Mouse (Mus musculus): ENCODE data around the gene Srcin1. TPM values are rescaled to one million over a fixed set of nuclear protein-coding genes. Genes with fewer than 3 reads are reported as not detected.
A peak's percentile ranks its signal among the peaks of the same experiment; 100 is the strongest.

Srcin1 gene
- polyA plus RNA-seq, 1 experiment = 0.03 TPM

DNA sequence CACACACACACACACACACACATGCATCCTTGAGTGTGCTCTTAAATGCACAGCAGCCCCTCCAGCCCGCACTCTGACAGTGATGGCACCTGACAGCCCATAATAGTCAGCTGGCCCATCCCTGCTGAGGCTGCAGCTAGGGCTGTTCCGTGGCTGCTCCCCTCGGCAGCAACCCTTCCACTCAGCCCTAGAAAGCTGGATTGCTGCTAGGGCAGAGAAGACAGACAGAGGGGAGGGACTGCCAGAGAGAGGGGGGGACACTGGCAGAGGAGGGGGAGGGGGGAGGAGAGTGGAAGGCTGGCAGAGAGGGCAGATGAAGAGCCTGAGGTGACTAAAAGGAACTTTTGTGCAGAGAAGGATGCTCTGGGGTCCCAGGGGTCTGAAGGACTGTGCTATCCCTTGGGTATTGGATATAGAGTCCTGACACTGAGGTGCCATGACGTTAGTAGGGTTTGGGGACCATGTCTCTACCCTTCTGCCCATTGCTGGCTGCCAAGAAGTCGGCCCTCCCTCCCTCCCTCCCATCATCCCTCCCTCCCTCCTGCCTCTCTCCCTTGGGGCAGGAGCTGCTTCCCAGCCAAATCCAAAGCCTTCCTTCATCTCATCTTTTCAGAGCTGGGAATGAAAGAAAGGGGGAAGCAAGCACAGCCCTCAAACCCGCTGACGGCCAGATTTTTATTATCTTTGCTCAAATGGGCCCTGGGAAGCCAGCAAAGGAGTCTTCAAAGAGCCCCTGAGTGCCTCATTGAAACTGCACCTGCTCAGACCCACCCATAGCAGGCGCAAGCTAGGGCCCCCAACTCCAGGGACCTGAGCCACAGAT is 4.5 kb downstream of the Srcin1 start:
- H3K9me3 ChIP-seq = peaks cover 7% of the 10 kb centered on the region; the same call in 1 of the 2 replicates
- no peaks in the 10 kb centered on the region for H3K36me3 ChIP-seq (replicated peaks; ENCODE audit: low read length)
- H3K4me1 ChIP-seq = peaks cover 22% of the 10 kb centered on the region
- H3K27me3 ChIP-seq (replicated peaks) = peaks cover 100% of the 10 kb centered on the region
- TF ChIP-seq FLI1 (IDR thresholded peaks at IDR 0.05; ENCODE audit: low read length) = no peak
- no peak for TF ChIP-seq GATA1 (IDR thresholded peaks at IDR 0.05; ENCODE audit: borderline replicate concordance, low read length)
- H3K4me3 ChIP-seq (replicated peaks) = no peak overlapping the region

GRCm38 (mm10) chr11:97570493-97571137 is 5.4 kb downstream of the Srcin1 start:
- TF ChIP-seq FLI1 (IDR thresholded peaks at IDR 0.05; ENCODE audit: low read length) (no peak), GATA1 (IDR thresholded peaks at IDR 0.05; ENCODE audit: borderline replicate concordance, low read length) (no peak)
- Histone ChIP-seq H3K9me3 (peaks cover 7% of the 10 kb centered on the region; the same call in 1 of the 2 replicates), H3K4me1 (peaks cover 19% of the 10 kb centered on the region), H3K36me3 (replicated peaks; ENCODE audit: low read length) (no peaks in the 10 kb centered on the region), H3K27me3 (replicated peaks) (peaks cover 100% of the 10 kb centered on the region), H3K4me3 (replicated peaks) (no peak overlapping the region)

DNA sequence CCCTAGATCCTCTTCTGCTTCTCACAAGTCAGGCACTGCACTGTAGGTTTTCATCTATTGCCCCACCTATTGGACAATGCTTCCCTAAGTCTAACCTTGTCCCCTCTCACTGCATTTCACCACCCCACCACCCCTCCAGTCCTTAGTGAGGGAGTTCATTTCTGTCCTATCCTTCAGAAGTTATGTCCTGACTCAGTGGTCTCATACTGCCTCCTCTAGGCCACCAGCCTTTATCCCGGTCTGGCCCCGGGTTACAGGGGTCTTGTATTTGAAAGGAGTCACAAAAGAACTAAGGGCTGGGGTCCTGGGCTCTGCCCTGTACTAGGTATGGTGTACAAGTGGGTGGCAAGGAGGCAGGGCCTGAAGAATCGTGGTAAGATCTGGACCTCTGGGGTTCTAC is 6.2 kb downstream of the Srcin1 start:
- no peak overlapping the region for H3K4me3 ChIP-seq (replicated peaks)
- no peaks in the 10 kb centered on the region for H3K36me3 ChIP-seq (replicated peaks; ENCODE audit: low read length)
- peaks cover 7% of the 10 kb centered on the region; the same call in 1 of the 2 replicates for H3K9me3 ChIP-seq
- H3K27me3 ChIP-seq (replicated peaks) = peaks cover 100% of the 10 kb centered on the region
- H3K4me1 ChIP-seq = peaks cover 11% of the 10 kb centered on the region
- TF ChIP-seq FLI1 (IDR thresholded peaks at IDR 0.05; ENCODE audit: low read length) (no peak), GATA1 (IDR thresholded peaks at IDR 0.05; ENCODE audit: borderline replicate concordance, low read length) (no peak)

GRCm38 (mm10) chr11:97569301-97569724 is 6.7 kb downstream of the Srcin1 start:
- Histone ChIP-seq H3K9me3 (peaks cover 7% of the 10 kb centered on the region; the same call in 1 of the 2 replicates), H3K4me3 (replicated peaks) (no peak overlapping the region), H3K27me3 (replicated peaks) (peaks cover 100% of the 10 kb centered on the region), H3K36me3 (replicated peaks; ENCODE audit: low read length) (no peaks in the 10 kb centered on the region), H3K4me1 (peaks cover 10% of the 10 kb centered on the region)
- TF ChIP-seq FLI1 (IDR thresholded peaks at IDR 0.05; ENCODE audit: low read length) = no peak
- no peak for TF ChIP-seq GATA1 (IDR thresholded peaks at IDR 0.05; ENCODE audit: borderline replicate concordance, low read length)

GRCm38 (mm10) chr11:97568729-97569128 is 7.3 kb downstream of the Srcin1 start:
- H3K27me3 ChIP-seq (replicated peaks) = peaks cover 100% of the 10 kb centered on the region
- TF ChIP-seq GATA1 (IDR thresholded peaks at IDR 0.05; ENCODE audit: borderline replicate concordance, low read length) = no peak
- TF ChIP-seq FLI1 (IDR thresholded peaks at IDR 0.05; ENCODE audit: low read length) = no peak
- H3K4me1 ChIP-seq = peaks cover 14% of the 10 kb centered on the region
- H3K4me3 ChIP-seq (replicated peaks) = no peak overlapping the region
- peaks cover 7% of the 10 kb centered on the region; the same call in 1 of the 2 replicates for H3K9me3 ChIP-seq
- H3K36me3 ChIP-seq (replicated peaks; ENCODE audit: low read length) = no peaks in the 10 kb centered on the region

DNA sequence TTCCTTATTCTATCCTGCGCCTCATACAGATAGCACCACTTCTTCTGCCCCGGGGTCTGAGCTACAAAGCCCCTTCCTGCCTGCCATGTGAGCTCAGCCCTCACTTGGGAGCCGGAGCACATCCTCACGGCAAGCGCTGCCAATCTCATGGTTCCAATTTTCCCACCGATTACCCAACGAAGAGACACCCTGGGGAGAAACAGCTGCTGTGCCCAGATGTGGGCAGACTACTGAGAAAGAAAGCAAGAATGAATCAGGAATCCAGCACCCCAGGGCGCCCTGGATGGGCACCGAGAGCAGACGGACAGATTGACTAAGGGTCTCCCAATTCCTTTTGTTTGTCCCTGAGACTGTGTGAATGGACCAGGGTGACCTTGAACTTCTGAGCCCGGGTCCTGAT is 8.5 kb downstream of the Srcin1 start:
- H3K9me3 ChIP-seq = peaks cover 7% of the 10 kb centered on the region; the same call in 1 of the 2 replicates
- TF ChIP-seq FLI1 (IDR thresholded peaks at IDR 0.05; ENCODE audit: low read length) (no peak), GATA1 (IDR thresholded peaks at IDR 0.05; ENCODE audit: borderline replicate concordance, low read length) (no peak)
- H3K36me3 ChIP-seq (replicated peaks; ENCODE audit: low read length) = no peaks in the 10 kb centered on the region
- peaks cover 99% of the 10 kb centered on the region for H3K27me3 ChIP-seq (replicated peaks)
- peaks cover 26% of the 10 kb centered on the region for H3K4me1 ChIP-seq
- no peak overlapping the region for H3K4me3 ChIP-seq (replicated peaks)

- peaks cover 35% of the 10 kb centered on the region for H3K4me1 ChIP-seq
- TF ChIP-seq GATA1 (IDR thresholded peaks at IDR 0.05; ENCODE audit: borderline replicate concordance, low read length) (no peak), FLI1 (IDR thresholded peaks at IDR 0.05; ENCODE audit: low read length) (no peak)
- H3K4me3 ChIP-seq (replicated peaks) = no peak overlapping the region
- H3K9me3 ChIP-seq = peaks cover 7% of the 10 kb centered on the region; the same call in 1 of the 2 replicates
- no peaks in the 10 kb centered on the region for H3K36me3 ChIP-seq (replicated peaks; ENCODE audit: low read length)
- H3K27me3 ChIP-seq (replicated peaks) = peaks cover 99% of the 10 kb centered on the region
These were observed 9.4 kb downstream of the Srcin1 start for GRCm38 (mm10) chr11:97566551-97566950.

- Histone ChIP-seq H3K36me3 (replicated peaks; ENCODE audit: low read length) (no peaks in the 10 kb centered on the region), H3K4me3 (replicated peaks) (peak overlapping the region; percentile 70), H3K9me3 (peaks cover under 1% of the 10 kb centered on the region; the same call in 1 of the 2 replicates), H3K27me3 (replicated peaks) (peaks cover 98% of the 10 kb centered on the region), H3K4me1 (peaks cover 45% of the 10 kb centered on the region)
- TF ChIP-seq FLI1 (IDR thresholded peaks at IDR 0.05; ENCODE audit: low read length) = no peak
- no peak for TF ChIP-seq GATA1 (IDR thresholded peaks at IDR 0.05; ENCODE audit: borderline replicate concordance, low read length)
These were observed 12.3 kb downstream of the Srcin1 start for GRCm38 (mm10) chr11:97563730-97564129.

DNA sequence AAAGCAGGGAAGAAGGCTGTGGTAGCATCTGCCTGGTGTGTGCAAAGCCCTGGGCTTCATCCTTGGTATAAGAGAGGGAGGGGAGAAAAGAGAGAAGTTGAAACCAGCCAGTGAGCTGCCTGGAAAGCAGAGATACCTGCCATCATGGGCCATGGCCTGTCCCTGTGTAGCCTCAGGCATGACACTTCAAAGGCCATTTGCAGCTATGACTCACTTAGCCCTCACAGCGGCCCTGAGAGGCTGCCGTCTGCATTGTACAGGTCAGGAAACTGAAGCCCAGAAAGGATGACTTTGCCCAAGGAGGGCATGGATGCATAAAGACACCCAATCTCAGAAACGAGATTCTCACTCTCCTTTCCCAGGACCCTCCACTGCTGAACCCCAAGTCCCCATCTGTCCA is 13.4 kb downstream of the Srcin1 start:
- Histone ChIP-seq H3K4me3 (replicated peaks) (no peak overlapping the region), H3K4me1 (peaks cover 43% of the 10 kb centered on the region), H3K36me3 (replicated peaks; ENCODE audit: low read length) (no peaks in the 10 kb centered on the region), H3K9me3 (no peaks in the 10 kb centered on the region), H3K27me3 (replicated peaks) (peaks cover 99% of the 10 kb centered on the region)
- TF ChIP-seq FLI1 (IDR thresholded peaks at IDR 0.05; ENCODE audit: low read length) (no peak), GATA1 (IDR thresholded peaks at IDR 0.05; ENCODE audit: borderline replicate concordance, low read length) (no peak)
